Comparison of ENCODE assay signal across 22 mouse cellular contexts in genomic region chr7:112130660-112131059, GRCm38 (mm10). TPM values are rescaled to one million over a fixed set of nuclear protein-coding genes. Genes with fewer than 3 reads are reported as not detected.
A peak's percentile ranks its signal among the peaks of the same experiment; 100 is the strongest.
DNase-seq lines count a peak whose midpoint lies in the region; ATAC-seq and TF ChIP-seq lines count a peak whose summit lies in the region.
"Had no signal": no experiment of that assay in that cellular context is flagged by ENCODE, and none has a peak within 500 bp of the region (broad histone marks: within the 10 kb centered on the region; RNA-seq: fewer than 3 reads in every experiment).

No protein-coding gene starts in this region.

- 0 out of 2 replicates have a peak overlapping the region, but pooled peaks have one; percentile 1 for H3K27ac ChIP-seq in heart, embryonic 15.5 days
- H3K27ac ChIP-seq in hindbrain, postnatal 0 days: no peak overlapping the region
- H3K27ac ChIP-seq: heart, adult 2 months; heart, embryonic 13.5 days; hindbrain, embryonic 14.5 days; intestine, embryonic 15.5 days had no signal

- no peaks in the 10 kb centered on the region for H3K27me3 ChIP-seq in heart, embryonic 15.5 days
- H3K27me3 ChIP-seq in hindbrain, postnatal 0 days (ENCODE audit: insufficient read depth, low read length): no peaks in the 10 kb centered on the region
- H3K27me3 ChIP-seq: forebrain, embryonic 13.5 days; heart, embryonic 13.5 days; intestine, embryonic 15.5 days; Patski had no signal

- no peak for TF ChIP-seq CTCF in hindbrain, postnatal 0 days (IDR thresholded peaks at IDR 0.05; ENCODE audit: low read depth)

- no peak overlapping the region for H3K9ac ChIP-seq in heart, embryonic 15.5 days
- no peak overlapping the region for H3K9ac ChIP-seq in hindbrain, postnatal 0 days (replicated peaks; ENCODE audit: low read length)
- H3K9ac ChIP-seq: forebrain, embryonic 13.5 days; heart, embryonic 13.5 days; hindbrain, embryonic 14.5 days; intestine, embryonic 15.5 days had no signal

- no peaks in the 10 kb centered on the region for H3K36me3 ChIP-seq in heart, embryonic 15.5 days
- no peaks in the 10 kb centered on the region for H3K36me3 ChIP-seq in hindbrain, postnatal 0 days (ENCODE audit: insufficient read depth, low read length)
- H3K36me3 ChIP-seq: forebrain, embryonic 10.5 days; intestine, embryonic 15.5 days had no signal

- WGBS in heart, embryonic 15.5 days: 87% methylated on average over 3 of the region's 3 CpGs
- 95% methylated on average over 3 of the region's 3 CpGs for WGBS in hindbrain, postnatal 0 days

- no peak for DNase-seq in heart, postnatal 4 days
- DNase-seq in ES-CJ7 (ENCODE audit: low read depth, low spot score): peak; percentile 24
- DNase-seq in ZHBTc4 (ENCODE audit: low read depth, low spot score): peak; percentile 48
- no peak for DNase-seq in T-cell, adult 2 months (ENCODE audit: low spot score)
- no peak for DNase-seq in hindbrain, postnatal 0 days (ENCODE audit: low spot score)
- DNase-seq: adrenal gland, postnatal 10 days; B cell, adult 2 months; cerebellum, adult 9-10 months; gastrocnemius, postnatal 10 days; gastrocnemius, postnatal 36 days; heart, adult 2 months; kidney, adult 11 months had no signal

- peaks cover 48% of the 10 kb centered on the region for H3K4me1 ChIP-seq in heart, embryonic 15.5 days (replicated peaks)
- peaks cover 4% of the 10 kb centered on the region; the same call in 1 of the 2 replicates for H3K4me1 ChIP-seq in hindbrain, postnatal 0 days (ENCODE audit: insufficient read depth, low read length)

- no peak overlapping the region for H3K4me2 ChIP-seq in heart, embryonic 15.5 days
- no peak overlapping the region for H3K4me2 ChIP-seq in hindbrain, postnatal 0 days (ENCODE audit: low read depth, low read length)
- H3K4me2 ChIP-seq: forebrain, embryonic 13.5 days; heart, embryonic 13.5 days; hindbrain, embryonic 14.5 days; intestine, embryonic 15.5 days had no signal

- no peaks in the 10 kb centered on the region for H3K9me3 ChIP-seq in heart, embryonic 15.5 days (replicated peaks)
- H3K9me3 ChIP-seq in hindbrain, postnatal 0 days (ENCODE audit: low read length): no peaks in the 10 kb centered on the region
- H3K9me3 ChIP-seq: forebrain, embryonic 10.5 days; forebrain, embryonic 13.5 days; heart, embryonic 10.5 days; heart, embryonic 13.5 days; intestine, embryonic 15.5 days had no signal

- H3K4me3 ChIP-seq in heart, embryonic 15.5 days: no peak overlapping the region
- no peak overlapping the region for H3K4me3 ChIP-seq in hindbrain, postnatal 0 days (ENCODE audit: low read length)
- H3K4me3 ChIP-seq: forebrain, embryonic 10.5 days; forebrain, embryonic 13.5 days; heart, adult 2 months; heart, embryonic 10.5 days; heart, embryonic 13.5 days; intestine, embryonic 15.5 days had no signal

- ATAC-seq in heart, embryonic 15.5 days (replicated peaks; ENCODE audit: insufficient number of reproducible peaks, insufficient read depth, low FRiP score, low read depth): no peak
- no peak for ATAC-seq in hindbrain, postnatal 0 days
- ATAC-seq: forebrain, embryonic 13.5 days; forebrain, embryonic 16.5 days; intestine, embryonic 15.5 days; Patski had no signal

RNA-seq across cellular contexts. Expression of gene Dkk3, which starts 28.2 kb away (rescaled TPM):
- 75.1 and 88.2 TPM in 2 replicates for polyA plus RNA-seq in heart, embryonic 15.5 days (2015; fragmentation: Nextera tagmentation; extraction: Ambion mirVana)
- 10 to 100 TPM; 82.6 to 87.6 TPM for total RNA-seq in heart, postnatal 4 days (2021)
- total RNA-seq in hindbrain, postnatal 0 days (2014; rRNA removed): 33.2 and 42.0 TPM in 2 replicates
- polyA plus RNA-seq in hindbrain, postnatal 0 days (2015; fragmentation: Nextera tagmentation; extraction: Ambion mirVana): 48.2 and 49.6 TPM in 2 replicates
- total RNA-seq: granulocyte monocyte progenitor cell, adult 5-6 weeks had no signal

Comparison
In these comparisons a context has a peak if more than half of its experiments do, and no peak if none do; other contexts are left out.
1. DNase-seq: peak in ES-CJ7 (single experiment) and ZHBTc4 (single experiment); none in heart, postnatal 4 days (single experiment), T-cell, adult 2 months (single experiment) and hindbrain, postnatal 0 days (single experiment).